Mouse (Mus musculus): ENCODE measurements around the gene Zfp746.
A peak's percentile ranks its signal among the peaks of the same experiment; 100 is the strongest.

The Zfp746 gene

GRCm38 (mm10) chr6:48032661-48033060, 53.7 kb downstream of the Zfp746 start:
- no peak for DNase-seq

GRCm38 (mm10) chr6:48025905-48026660, 60.3 kb downstream of the Zfp746 start:
- no peak for DNase-seq

GRCm38 (mm10) chr6:48024994-48025345, 61.4 kb downstream of the Zfp746 start:
- no peak for DNase-seq

- DNase-seq: peak; percentile 15
These were observed 61.9 kb downstream of the Zfp746 start for GRCm38 (mm10) chr6:48024330-48024993.

GRCm38 (mm10) chr6:48022672-48023071, 63.7 kb downstream of the Zfp746 start:
- DNase-seq: no peak

GRCm38 (mm10) chr6:48021678-48022077, 64.7 kb downstream of the Zfp746 start:
- DNase-seq: no peak

GRCm38 (mm10) chr6:48020006-48020405, 66.4 kb downstream of the Zfp746 start:
- no peak for DNase-seq

- no peak for DNase-seq
These were observed 69.6 kb downstream of the Zfp746 start for GRCm38 (mm10) chr6:48016841-48017240.

- peak; percentile 88 for DNase-seq
These were observed 70.3 kb downstream of the Zfp746 start for GRCm38 (mm10) chr6:48016090-48016521.

Measured in embryo, embryonic 11 days (tissue).